Mouse (Mus musculus): Measurements from ENCODE around the gene Lilr4b.
"Not testable (repeated sequence)": the region's sequence is repeated elsewhere in the genome, so short reads cannot be mapped to it uniquely, and the experiment has no call there.

DNA sequence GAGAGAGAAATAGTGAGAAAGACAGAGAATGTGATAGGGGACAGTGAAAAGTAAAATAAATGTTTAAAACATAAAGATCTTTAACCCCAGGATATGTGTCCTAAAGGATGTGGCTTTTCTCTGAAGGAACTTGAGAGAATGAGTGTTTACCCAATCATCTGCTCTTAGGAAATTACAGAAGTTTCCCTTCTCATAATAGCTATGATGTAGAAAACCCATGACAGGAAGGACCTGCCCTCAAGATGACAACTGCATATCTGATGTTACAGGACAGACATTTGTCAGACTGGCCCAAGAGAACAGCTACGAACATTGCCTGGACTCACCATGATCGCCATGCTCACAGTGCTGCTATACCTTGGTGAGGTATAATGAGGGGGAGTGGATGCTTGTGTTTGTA lies 10.3 kb downstream of the Lilr4b start, which contains the start of gene Lilrb4a:
- TF ChIP-seq CTCF, EP300 (IDR thresholded peaks at IDR 0.05): not testable (repeated sequence)

Data from lung, postnatal 0 days (tissue).